Mouse (Mus musculus) embryonic fibroblast, embryonic 13.5 days (primary cell): ENCODE results near the gene Nfe2l1.

ENCODE experiments used
- CTCF ChIP-seq: IDR thresholded peaks from 2 replicates; pipeline ENCODE4 v1.5.1; 2011; ENCODE audit warnings: mild to moderate bottlenecking, control low read depth, low read length, moderate library complexity, borderline replicate concordance; ENCODE audit not compliant: insufficient read depth
- POLR2A ChIP-seq: IDR thresholded peaks from 2 replicates; pipeline ENCODE4 v1.6.1; 2011; ENCODE audit warnings: low read depth, mild to moderate bottlenecking, control low read depth, low read length, moderate library complexity

GRCm38 (mm10) chr11:96796081-96796480 is 33.7 kb downstream of the Nfe2l1 start:
- no peak for TF ChIP-seq CTCF
- no peak for TF ChIP-seq POLR2A
